Mouse (Mus musculus): ENCODE results near the gene Nmnat3.

Gene Nmnat3

GRCm38 (mm10) chr9:98312622-98313374 is 25.6 kb downstream of the Nmnat3 start:
- DNase-seq (ENCODE audit: low spot score) = no peak

- no peak for DNase-seq (ENCODE audit: low spot score)
Observed at GRCm38 (mm10) chr9:98313587-98313986, 26.4 kb downstream of the Nmnat3 start.

- DNase-seq (ENCODE audit: low spot score) = no peak
Observed at GRCm38 (mm10) chr9:98314059-98314650, 26.9 kb downstream of the Nmnat3 start.

DNA sequence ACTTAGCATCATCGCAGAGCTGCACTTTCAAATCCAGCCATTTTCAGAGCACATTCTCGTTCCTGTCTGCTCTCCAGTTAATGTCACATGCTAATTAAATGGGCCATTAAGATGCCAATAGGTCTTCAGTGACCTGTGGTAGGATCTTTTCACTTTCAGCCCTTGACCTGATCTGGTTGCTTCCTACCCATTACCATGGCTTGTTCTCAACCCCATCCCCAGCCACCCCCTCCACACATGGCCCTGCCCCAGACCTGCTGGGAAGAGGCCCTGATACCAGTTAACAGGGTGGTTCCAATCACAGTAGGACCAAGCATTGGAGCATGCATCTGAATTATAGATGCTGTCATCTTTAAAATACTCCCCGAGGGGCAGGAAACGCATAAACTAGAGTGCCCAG is 30.7 kb downstream of the Nmnat3 start:
- no peak for DNase-seq (ENCODE audit: low spot score)

GRCm38 (mm10) chr9:98318875-98319274 is 31.6 kb downstream of the Nmnat3 start:
- no peak for DNase-seq (ENCODE audit: low spot score)

- no peak for DNase-seq (ENCODE audit: low spot score)
Observed at GRCm38 (mm10) chr9:98320785-98321184, 33.5 kb downstream of the Nmnat3 start.

DNA sequence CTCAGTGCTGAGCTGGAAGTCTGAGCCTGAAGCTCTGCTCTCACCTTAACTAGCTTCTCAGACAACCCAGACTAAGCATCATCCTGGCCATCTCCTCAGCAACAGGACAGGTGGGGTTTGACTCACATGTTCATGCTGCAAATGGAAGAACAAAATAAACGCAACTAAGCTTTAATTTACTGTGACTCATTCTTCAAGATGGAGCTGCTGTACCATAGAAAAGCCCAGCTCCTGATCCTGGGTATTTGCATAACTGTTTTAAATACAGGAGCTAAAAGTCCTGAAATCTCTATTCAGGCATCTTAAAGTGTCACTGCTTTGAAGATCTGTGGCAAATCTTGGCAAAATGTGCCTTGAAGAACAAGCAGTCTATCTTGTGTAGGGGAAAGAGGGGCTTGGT is 38.9 kb downstream of the Nmnat3 start:
- DNase-seq (ENCODE audit: low spot score) = no peak

GRCm38 (mm10) chr9:98328415-98329176 is 41.4 kb downstream of the Nmnat3 start:
- no peak for DNase-seq (ENCODE audit: low spot score)

- DNase-seq (ENCODE audit: low spot score) = no peak
Observed at GRCm38 (mm10) chr9:98329274-98330105, 42.3 kb downstream of the Nmnat3 start.

DNA sequence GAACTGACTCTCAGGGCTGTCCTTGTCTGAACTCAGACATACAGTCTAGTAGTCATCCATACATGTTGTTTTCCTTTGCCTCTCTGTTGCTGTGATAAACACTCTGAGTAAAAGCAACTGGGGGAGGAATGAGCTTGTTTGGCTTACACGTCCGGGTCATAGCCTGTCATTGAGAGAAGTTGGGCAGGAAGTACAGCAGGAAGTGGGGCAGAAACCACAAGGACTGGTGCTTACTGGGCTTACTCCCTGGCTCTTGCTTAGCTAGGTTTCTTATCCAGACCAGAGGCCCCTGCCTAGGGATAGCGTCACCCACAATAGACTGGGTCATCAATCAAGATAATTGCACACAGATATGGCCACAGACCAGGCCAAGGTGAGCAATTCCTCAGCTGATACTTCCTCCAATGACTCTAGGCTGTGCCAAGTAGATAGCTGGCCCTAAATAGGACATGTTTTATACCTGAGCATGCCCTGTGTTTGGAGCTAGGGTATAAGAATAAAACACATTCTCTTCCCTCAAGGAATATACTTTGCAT is 46.1 kb downstream of the Nmnat3 start:
- DNase-seq (ENCODE audit: low spot score) = no peak

DNA sequence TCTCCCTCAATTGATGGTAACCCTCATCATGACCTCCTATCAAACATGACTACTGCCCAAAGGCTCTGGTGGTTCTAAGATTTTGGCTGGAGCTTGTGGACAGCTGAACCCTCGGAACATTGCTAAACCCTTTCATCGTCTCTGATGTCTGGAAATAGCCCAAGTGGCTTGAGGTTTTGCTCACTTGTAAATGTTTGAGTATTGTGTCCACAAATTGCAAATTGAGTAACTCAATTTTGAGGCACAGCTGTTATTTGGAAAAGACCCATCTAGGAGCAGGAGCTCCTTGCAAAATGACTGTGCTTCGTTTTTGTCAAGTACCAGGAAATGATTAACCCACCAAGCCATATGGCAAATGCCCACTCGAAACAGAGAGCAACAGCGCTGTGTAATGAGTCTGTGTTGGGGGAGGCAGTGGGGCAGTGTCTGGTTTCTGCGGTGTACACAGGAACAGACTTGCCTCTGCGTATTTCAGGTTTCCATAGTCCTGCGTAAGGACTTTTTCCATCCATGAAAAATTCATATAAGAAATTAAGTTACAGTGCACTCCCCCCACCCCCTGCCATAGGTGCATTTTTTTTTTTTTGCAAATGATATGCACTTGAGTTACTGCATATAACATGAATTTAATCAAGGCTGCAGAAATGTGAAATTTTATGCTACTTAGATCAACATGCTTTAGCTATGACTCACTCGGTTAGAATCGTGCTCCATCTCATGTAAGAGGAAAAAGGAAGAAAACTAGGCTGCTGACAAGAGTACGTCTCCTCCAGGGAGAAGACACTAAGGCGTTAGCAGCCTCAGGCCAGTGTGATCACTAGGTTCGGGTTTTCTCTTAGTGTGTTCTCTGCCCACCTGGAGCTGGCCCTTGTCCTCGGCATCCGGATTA is 50.9 kb downstream of the Nmnat3 start:
- DNase-seq (ENCODE audit: low spot score) = no peak

DNA sequence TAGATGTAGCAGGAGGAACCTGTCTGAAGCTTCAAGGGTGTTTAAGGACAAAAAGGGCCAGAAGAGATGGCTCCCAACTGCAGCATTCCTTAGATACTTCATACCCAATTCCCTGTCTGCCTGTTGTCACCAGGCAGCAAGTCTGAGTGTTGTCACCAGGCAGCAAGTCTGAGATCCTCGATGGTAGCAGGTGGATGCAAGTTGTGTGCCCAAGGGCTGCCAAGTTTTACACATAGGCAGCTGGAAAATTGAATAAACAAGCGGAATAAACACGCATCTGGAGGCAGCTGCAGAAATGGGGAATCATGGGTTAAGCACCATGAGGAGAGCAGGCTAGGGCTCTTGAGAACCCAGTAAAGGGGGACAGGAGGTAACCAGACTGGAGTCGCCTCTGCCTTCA is 52.7 kb downstream of the Nmnat3 start:
- no peak for DNase-seq (ENCODE audit: low spot score)

DNA sequence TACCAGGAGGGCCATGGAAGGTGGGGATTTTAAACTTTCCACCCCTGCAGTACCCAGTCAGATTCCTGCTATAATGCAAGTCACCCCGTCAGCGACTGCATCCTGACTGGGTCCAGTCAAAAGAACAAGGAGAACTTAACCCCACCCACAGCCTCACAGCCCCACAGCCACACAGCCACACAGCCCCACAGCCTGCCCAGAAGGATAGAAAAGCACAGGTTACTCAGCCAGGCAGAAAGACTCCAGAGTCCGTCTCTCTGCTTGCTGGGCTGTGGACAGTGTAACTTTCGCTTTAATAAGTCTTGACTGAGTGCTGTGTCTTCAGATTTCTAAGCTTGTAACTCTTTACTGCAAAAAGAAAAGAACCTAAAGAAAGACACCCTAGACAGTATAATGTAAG is 53.2 kb downstream of the Nmnat3 start:
- no peak for DNase-seq (ENCODE audit: low spot score)

- no peak for DNase-seq (ENCODE audit: low spot score)
Observed at GRCm38 (mm10) chr9:98345840-98346239, 58.6 kb downstream of the Nmnat3 start.

DNA sequence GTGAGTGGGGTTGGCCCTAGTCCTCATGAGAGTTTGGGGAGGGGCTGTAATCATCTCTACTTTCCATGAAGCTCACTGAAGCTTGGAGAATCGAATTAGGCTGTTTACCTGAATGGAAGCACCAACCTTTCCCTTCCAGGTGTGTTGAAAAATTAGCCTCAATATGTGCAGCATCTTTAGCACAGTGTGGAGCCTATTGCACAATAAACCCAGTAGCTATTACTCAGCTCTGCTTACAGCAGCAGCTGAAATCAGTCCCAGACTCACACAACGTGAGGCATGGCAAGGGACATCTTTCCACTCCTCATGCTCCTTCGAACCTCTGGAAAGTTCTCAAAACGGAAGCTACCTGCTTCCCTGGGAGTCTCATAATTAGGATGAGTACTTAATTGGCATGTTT is 59.0 kb downstream of the Nmnat3 start:
- no peak for DNase-seq (ENCODE audit: low spot score)

DNA sequence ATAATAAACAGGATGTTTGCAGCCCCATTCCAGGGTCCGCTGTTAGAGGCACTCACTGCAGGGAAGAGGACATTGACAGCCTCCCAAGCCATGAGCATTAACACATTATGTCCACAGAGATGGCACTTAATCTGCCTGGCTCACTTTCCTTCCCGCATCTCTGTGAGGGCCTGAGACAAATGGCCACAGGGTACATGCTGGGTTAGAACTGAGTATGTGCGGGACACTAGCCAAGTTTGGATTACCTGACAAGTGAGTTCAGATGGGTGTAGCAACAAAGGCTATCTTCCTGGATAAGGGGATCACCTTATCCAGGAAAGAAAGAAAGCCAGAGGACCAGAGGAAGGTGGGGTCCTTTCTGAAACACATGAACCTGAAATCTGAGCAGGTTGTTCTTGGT is 59.8 kb downstream of the Nmnat3 start:
- no peak for DNase-seq (ENCODE audit: low spot score)

DNA sequence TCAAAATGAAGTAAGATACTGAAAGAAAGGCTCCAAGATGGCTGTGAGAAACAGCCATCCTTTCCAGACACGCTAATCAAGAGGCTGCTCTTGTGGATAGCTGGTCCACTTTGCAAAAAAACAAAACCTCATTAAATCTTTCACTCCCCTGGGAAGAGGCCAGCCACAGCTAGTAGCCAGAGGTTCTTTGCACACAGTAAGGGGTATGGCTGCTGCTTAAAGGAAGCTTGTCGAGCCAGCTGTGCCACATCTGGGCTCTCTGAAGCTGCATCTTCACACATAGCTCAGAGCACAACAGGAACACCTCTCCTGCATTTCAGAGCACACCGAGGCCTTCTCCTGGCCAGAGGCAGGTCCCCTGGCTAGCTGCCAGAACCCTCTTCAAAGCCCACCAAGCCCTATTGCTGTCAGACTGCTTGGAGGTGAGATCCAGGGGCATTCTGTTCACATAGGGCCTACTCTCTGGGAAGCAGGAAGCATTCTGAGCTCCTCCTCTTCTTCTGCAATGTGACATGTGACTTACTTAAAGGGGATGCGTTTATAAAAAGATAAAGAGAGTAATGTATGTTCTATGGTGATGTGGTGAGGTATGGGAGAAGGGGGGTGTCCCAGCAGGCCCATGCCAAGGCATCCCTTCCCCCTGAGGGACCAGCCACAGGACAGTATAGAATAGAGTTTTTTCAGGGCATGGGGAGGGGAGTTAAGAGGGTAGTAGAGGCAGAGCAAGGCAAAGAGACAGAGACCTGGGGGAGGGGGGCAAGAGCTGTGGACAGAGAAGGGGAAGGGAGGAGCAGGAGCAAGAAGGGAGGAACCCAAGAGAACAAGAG is 63.3 kb downstream of the Nmnat3 start:
- no peak for DNase-seq (ENCODE audit: low spot score)

DNA sequence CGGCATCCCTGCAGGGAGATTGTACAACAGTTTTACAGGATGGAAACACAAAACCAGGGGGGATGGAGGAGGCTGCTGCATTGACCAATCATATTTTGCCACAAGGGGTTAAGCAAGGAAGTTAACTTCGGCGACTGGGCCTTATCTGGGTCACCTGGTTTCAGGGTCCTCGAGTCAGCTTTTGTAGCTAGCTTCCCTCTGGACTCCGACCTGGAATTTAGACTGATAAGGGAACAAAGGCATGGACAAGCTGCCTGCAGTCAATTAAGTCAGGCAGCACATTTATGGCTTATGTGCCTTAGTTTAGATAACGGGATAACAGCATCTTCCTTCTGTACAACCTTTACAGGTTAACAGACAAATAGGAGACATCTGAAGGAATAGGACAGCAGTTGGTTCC is 65.1 kb downstream of the Nmnat3 start:
- DNase-seq (ENCODE audit: low spot score) = no peak

DNA sequence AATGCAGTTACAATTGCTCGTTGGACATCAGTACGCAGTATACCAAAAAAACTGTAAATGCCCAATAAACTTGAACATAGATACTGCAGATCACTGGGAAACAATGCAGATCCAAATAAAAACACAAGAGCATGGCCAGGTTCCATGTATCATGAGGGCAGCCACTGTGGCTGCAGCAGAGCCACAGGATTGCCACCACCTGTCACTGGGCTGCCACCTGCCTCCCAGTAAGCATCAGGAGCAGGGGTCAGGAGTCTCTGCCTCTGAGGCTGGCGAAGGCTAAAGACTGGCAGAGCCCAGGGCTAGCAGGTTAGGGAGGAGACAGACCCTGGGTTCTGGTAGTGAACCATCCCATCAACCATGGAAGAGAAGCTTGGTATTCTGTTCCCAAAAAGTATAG is 67.7 kb downstream of the Nmnat3 start:
- no peak for DNase-seq (ENCODE audit: low spot score)

GRCm38 (mm10) chr9:98361047-98361446 is 73.8 kb downstream of the Nmnat3 start:
- no peak for DNase-seq (ENCODE audit: low spot score)

Measured in urinary bladder, postnatal 25 days (tissue).